In the genomic region with DNA sequence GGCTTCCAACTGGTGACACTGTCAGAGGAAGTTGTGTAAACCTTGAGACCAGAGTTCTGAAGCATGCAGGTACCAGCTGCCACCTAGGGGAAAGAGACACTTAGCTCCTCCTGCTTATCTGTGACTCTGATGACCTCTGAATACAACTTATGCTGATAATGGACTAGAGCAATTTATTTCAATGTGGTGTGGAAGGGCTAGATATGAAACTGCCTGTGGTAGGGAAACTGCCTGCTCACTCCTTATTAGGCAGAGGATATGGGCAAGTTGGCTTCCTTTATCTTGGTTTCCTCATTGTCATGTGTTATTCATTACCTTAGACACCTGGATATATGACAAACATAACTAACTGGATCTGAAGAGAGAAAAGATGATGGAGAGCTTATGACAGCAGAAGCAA, we compare ENCODE assay signal across 28 mouse cellular contexts. TPM values are rescaled to one million over a fixed set of nuclear protein-coding genes. Genes with fewer than 3 reads are reported as not detected.
DNase-seq lines count a peak whose midpoint lies in the region; ATAC-seq lines count a peak whose summit lies in the region.
"Had no signal": no experiment of that assay in that cellular context is flagged by ENCODE, and none has a peak within 500 bp of the region (broad histone marks: within the 10 kb centered on the region; RNA-seq: fewer than 3 reads in every experiment).

No protein-coding gene starts in this region.

- no peak overlapping the region for H3K27ac ChIP-seq in liver, embryonic 15.5 days (replicated peaks)
- H3K27ac ChIP-seq: embryonic facial prominence, embryonic 15.5 days; forebrain, embryonic 10.5 days; heart, adult 2 months; heart, embryonic 15.5 days; hindbrain, embryonic 10.5 days; hindbrain, embryonic 14.5 days; intestine, embryonic 15.5 days had no signal

- H3K36me3 ChIP-seq in liver, embryonic 15.5 days (replicated peaks), result no peaks in the 10 kb centered on the region
- H3K36me3 ChIP-seq: embryonic facial prominence, embryonic 15.5 days; forebrain, embryonic 10.5 days; heart, embryonic 15.5 days; hindbrain, embryonic 10.5 days; intestine, embryonic 15.5 days had no signal

- no peak overlapping the region for H3K9ac ChIP-seq in liver, embryonic 15.5 days
- H3K9ac ChIP-seq: embryonic facial prominence, embryonic 15.5 days; heart, embryonic 15.5 days; hindbrain, embryonic 14.5 days; intestine, embryonic 15.5 days had no signal

- no peaks in the 10 kb centered on the region for H3K4me1 ChIP-seq in liver, embryonic 15.5 days (replicated peaks)
- H3K4me1 ChIP-seq: embryonic facial prominence, embryonic 15.5 days; forebrain, embryonic 10.5 days; heart, embryonic 15.5 days; hindbrain, embryonic 10.5 days; intestine, embryonic 15.5 days had no signal

- DNase-seq in c-Kit-negative CD71-positive TER-119-positive erythroid progenitor cells, embryonic 14.5 days (ENCODE audit: low read depth, low spot score), result peak; percentile 6
- no peak for DNase-seq in frontal cortex, postnatal 14 days (ENCODE audit: low spot score in 2 of 2)
- no peak for DNase-seq in spleen, postnatal 14 days (ENCODE audit: low spot score in 2 of 2)
- no peak for DNase-seq in frontal cortex, adult 2 months (ENCODE audit: extremely low spot score in 1 of 2, low spot score in 1 of 2)
- DNase-seq: adrenal gland, postnatal 10 days; cerebellum, adult 8-10 months; cerebellum, postnatal 25 days; gastrocnemius, postnatal 14 days; heart, adult 2 months; heart, postnatal 14 days had no signal

- peak; percentile 54; the same call in 1 of the 2 replicates for ATAC-seq in common myeloid progenitor, adult 5-6 weeks (replicated peaks; ENCODE audit: low read depth, poor library complexity, severe bottlenecking)
- peak; percentile 68 for ATAC-seq in liver, embryonic 15.5 days (ENCODE audit: insufficient read depth)
- ATAC-seq in megakaryocyte-erythroid progenitor cell, adult 5-6 weeks (replicated peaks; ENCODE audit: low FRiP score, low TSS enrichment, poor library complexity, severe bottlenecking), result peak; percentile 100
- ATAC-seq: forebrain, embryonic 14.5 days; intestine, embryonic 15.5 days had no signal

- no peak overlapping the region for H3K4me2 ChIP-seq in liver, embryonic 15.5 days
- H3K4me2 ChIP-seq: embryonic facial prominence, embryonic 15.5 days; heart, embryonic 11.5 days; heart, embryonic 15.5 days; hindbrain, embryonic 14.5 days; intestine, embryonic 15.5 days had no signal

- no peak overlapping the region for H3K4me3 ChIP-seq in liver, embryonic 15.5 days (replicated peaks)
- H3K4me3 ChIP-seq: embryonic facial prominence, embryonic 15.5 days; erythroblast, embryonic 14.5 days; forebrain, embryonic 10.5 days; heart, adult 2 months; heart, embryonic 15.5 days; hindbrain, embryonic 10.5 days; intestine, embryonic 15.5 days had no signal

- H3K9me3 ChIP-seq in liver, embryonic 15.5 days (replicated peaks), result no peaks in the 10 kb centered on the region
- H3K9me3 ChIP-seq: forebrain, embryonic 10.5 days; heart, embryonic 15.5 days; hindbrain, embryonic 10.5 days; intestine, embryonic 15.5 days had no signal

- H3K27me3 ChIP-seq in liver, embryonic 15.5 days, result no peaks in the 10 kb centered on the region
- H3K27me3 ChIP-seq: embryonic facial prominence, embryonic 15.5 days; heart, embryonic 15.5 days; intestine, embryonic 15.5 days had no signal

RNA-seq across cellular contexts. Expression of gene Spata31d1c, which starts 44.0 kb away (rescaled TPM):
- not detected in 2 replicates for total RNA-seq in common myeloid progenitor, adult 5-6 weeks (2017)
- polyA plus RNA-seq in liver, embryonic 15.5 days (2015; fragmentation: Nextera tagmentation; extraction: Ambion mirVana), result not detected in 2 replicates
- not detected in 2 replicates for total RNA-seq in megakaryocyte-erythroid progenitor cell, adult 5-6 weeks (2014; fragmentation: Nextera tagmentation)
- total RNA-seq in megakaryocyte-erythroid progenitor cell, adult 5-6 weeks (2017), result not detected in 2 replicates
- polyA plus RNA-seq in frontal cortex, adult 2 months (2012; rRNA removed), result not detected in 2 replicates
- total RNA-seq: adrenal gland, postnatal 10 days; adrenal gland, postnatal 4 days; ES-E14; gastrocnemius, adult 18-20 months; gastrocnemius, postnatal 14 days; heart, adult 2 months; heart, postnatal 14 days had no signal
- polyA plus RNA-seq: brain, embryonic 14.5 days; embryonic facial prominence, embryonic 11.5 days; embryonic facial prominence, embryonic 15.5 days; erythroblast, embryonic 14.5 days; forebrain, embryonic 10.5 days; forebrain, embryonic 14.5 days; gonadal fat pad, adult 2 months; heart, adult 2 months; heart, embryonic 11.5 days; heart, embryonic 15.5 days; hindbrain, embryonic 10.5 days; hindbrain, embryonic 14.5 days; intestine, embryonic 15.5 days had no signal
